Mouse (Mus musculus) limb, embryonic 15.5 days (tissue): ENCODE measurements at regions not wholly inside any gene's neighbourhood (a gene's known extent, or its start where the extent isn't known, plus 50 kb on each side); places are given as distances from the start of the nearest gene placed in this dataset.

Source experiments
- ATAC-seq: fragments of 200-750 bp; cut with Nextera tagmentation; 2 replicates; pipeline ENCODE4 v1.8.0; 2017; ENCODE audit warnings: low read depth, moderate TSS enrichment; ENCODE audit not compliant: insufficient number of reproducible peaks, low FRiP score, low TSS enrichment
- H3K27ac ChIP-seq: fragments of 300-500 bp; sonication (generic); 2 replicates; pipeline ENCODE4 v1.5.1; 2015; ENCODE audit warnings: moderate library complexity, mild to moderate bottlenecking, inconsistent platforms
- H3K27me3 ChIP-seq: fragments of 300-500 bp; sonication (generic); 2 replicates; pipeline ENCODE4 v1.6.1; 2015; ENCODE audit warnings: inconsistent platforms
- H3K36me3 ChIP-seq: fragments of 300-500 bp; sonication (generic); 2 replicates; pipeline ENCODE4 v1.6.1; 2015; ENCODE audit warnings: inconsistent platforms
- H3K4me1 ChIP-seq: fragments of 300-500 bp; sonication (generic); 2 replicates; pipeline ENCODE4 v1.6.1; 2015; ENCODE audit warnings: inconsistent platforms
- H3K4me2 ChIP-seq: fragments of 300-500 bp; sonication (generic); 2 replicates; pipeline ENCODE4 v1.6.1; 2015; ENCODE audit warnings: mild to moderate bottlenecking, inconsistent platforms
- H3K4me3 ChIP-seq: fragments of 300-500 bp; sonication (generic); 2 replicates; pipeline ENCODE4 v1.5.1; 2015; ENCODE audit warnings: mild to moderate bottlenecking, inconsistent platforms
- H3K9ac ChIP-seq: fragments of 300-500 bp; sonication (generic); 2 replicates; pipeline ENCODE4 v1.6.1; 2015; ENCODE audit warnings: inconsistent platforms
- H3K9me3 ChIP-seq: fragments of 300-500 bp; sonication (generic); 2 replicates; pipeline ENCODE4 v1.6.1; 2016; ENCODE audit warnings: inconsistent platforms
- WGBS: fragments of 180-500 bp; shearing (Covaris S2); methylation state at CpG from one replicate; pipeline ENCODE4 v1.1.7; 2015; 5-methylcytosine and 5-hydroxymethylcytosine counted together

DNA sequence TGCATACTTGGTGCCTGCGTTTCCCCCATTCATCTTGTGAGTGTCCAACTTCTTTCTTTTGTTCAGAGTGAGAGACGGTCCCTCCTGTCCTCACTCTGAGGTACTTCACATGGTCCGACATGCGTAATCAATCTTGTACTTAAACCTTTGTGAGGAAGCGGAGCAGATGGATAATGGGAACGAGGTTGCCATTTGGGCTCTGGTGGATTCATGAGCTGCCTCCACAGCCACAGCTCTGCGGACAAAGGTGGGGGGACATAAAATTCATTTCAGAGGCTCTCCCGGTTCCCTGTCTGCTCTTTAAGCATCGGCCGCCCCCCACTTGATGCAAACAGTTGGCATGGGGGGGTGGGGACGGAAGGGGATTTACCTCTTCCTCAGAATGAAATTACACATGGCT lies 454.7 kb downstream of the Sox2 start:
- Histone ChIP-seq H3K27ac (no peak overlapping the region), H3K4me3 (no peak overlapping the region), H3K4me2 (no peak overlapping the region), H3K27me3 (peaks cover 20% of the 10 kb centered on the region; the same call in 1 of the 2 replicates), H3K4me1 (no peaks in the 10 kb centered on the region), H3K36me3 (no peaks in the 10 kb centered on the region), H3K9ac (no peak overlapping the region), H3K9me3 (no peaks in the 10 kb centered on the region)
- no peak for ATAC-seq
- WGBS: 68% methylated on average over 11 of the region's 11 CpGs

DNA sequence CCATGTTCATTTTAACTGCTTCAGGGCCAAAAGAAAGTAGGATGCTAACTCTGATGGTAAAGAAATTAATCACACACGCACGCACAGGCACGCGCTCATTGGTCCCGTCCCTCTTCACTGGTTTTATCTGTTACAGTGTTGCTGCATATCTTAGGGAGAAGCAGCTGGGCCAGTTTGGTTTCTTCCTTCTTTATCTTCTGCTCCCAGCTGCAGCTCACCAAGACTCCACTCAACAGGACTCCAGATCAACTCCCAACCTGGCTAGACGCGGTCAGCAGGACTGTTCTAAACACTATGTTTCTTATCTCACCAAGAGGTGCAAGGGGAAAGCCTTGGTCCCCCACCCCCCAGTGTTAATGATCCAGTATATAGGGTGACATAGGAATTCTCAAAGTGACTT lies 455.9 kb downstream of the Sox2 start:
- no peak overlapping the region for H3K9ac ChIP-seq
- H3K9me3 ChIP-seq: no peaks in the 10 kb centered on the region
- no peaks in the 10 kb centered on the region for H3K36me3 ChIP-seq
- H3K27ac ChIP-seq: no peak overlapping the region
- no peak for ATAC-seq
- H3K4me2 ChIP-seq: no peak overlapping the region
- H3K4me3 ChIP-seq: no peak overlapping the region
- H3K4me1 ChIP-seq: no peaks in the 10 kb centered on the region
- 74% methylated on average over 7 of the region's 7 CpGs for WGBS
- peaks cover 20% of the 10 kb centered on the region; the same call in 1 of the 2 replicates for H3K27me3 ChIP-seq

DNA sequence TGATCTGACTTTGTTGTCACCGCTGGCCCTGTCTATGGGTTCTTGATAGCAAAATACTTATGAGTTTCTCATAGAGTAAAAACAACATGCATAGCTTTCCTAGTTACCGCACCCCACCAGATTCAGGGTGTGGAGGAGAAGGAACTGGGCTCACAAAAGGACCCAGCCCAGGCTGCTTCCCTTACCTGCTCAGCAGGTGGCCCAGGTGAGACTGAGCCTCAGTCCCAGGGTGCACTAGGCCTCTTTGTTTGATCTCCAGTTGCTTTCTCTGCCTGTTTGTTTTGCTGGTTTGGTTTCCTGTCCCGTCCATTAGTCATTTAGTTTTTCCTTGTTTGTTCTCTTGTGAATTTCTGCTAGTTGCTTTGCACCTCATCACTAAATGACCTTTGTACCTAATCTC lies 483.3 kb downstream of the Sox2 start:
- Histone ChIP-seq H3K4me1 (no peaks in the 10 kb centered on the region), H3K4me2 (no peak overlapping the region), H3K27ac (no peak overlapping the region), H3K36me3 (no peaks in the 10 kb centered on the region), H3K9me3 (no peaks in the 10 kb centered on the region), H3K9ac (no peak overlapping the region), H3K4me3 (no peak overlapping the region), H3K27me3 (no peaks in the 10 kb centered on the region)
- 80% methylated on average over 3 of the region's 3 CpGs for WGBS
- ATAC-seq: no peak

GRCm38 (mm10) chr3:35141500-35142220 lies 491.5 kb downstream of the Sox2 start:
- no peak overlapping the region for H3K4me2 ChIP-seq
- no peaks in the 10 kb centered on the region for H3K9me3 ChIP-seq
- H3K4me3 ChIP-seq: no peak overlapping the region
- no peaks in the 10 kb centered on the region for H3K36me3 ChIP-seq
- peaks cover 3% of the 10 kb centered on the region; the same call in 1 of the 2 replicates for H3K4me1 ChIP-seq
- no peaks in the 10 kb centered on the region for H3K27me3 ChIP-seq
- no peak overlapping the region for H3K27ac ChIP-seq
- ATAC-seq: no peak
- WGBS: 53% methylated on average over 11 of the region's 11 CpGs
- no peak overlapping the region for H3K9ac ChIP-seq

- Histone ChIP-seq H3K9ac (no peak overlapping the region), H3K4me1 (peaks cover 3% of the 10 kb centered on the region; the same call in 1 of the 2 replicates), H3K9me3 (no peaks in the 10 kb centered on the region), H3K27me3 (no peaks in the 10 kb centered on the region), H3K36me3 (no peaks in the 10 kb centered on the region), H3K4me3 (no peak overlapping the region), H3K27ac (no peak overlapping the region), H3K4me2 (no peak overlapping the region)
- no peak for ATAC-seq
- 25% methylated on average over 2 of the region's 2 CpGs for WGBS
Observed at GRCm38 (mm10) chr3:35142683-35143082, 492.5 kb downstream of the Sox2 start.

DNA sequence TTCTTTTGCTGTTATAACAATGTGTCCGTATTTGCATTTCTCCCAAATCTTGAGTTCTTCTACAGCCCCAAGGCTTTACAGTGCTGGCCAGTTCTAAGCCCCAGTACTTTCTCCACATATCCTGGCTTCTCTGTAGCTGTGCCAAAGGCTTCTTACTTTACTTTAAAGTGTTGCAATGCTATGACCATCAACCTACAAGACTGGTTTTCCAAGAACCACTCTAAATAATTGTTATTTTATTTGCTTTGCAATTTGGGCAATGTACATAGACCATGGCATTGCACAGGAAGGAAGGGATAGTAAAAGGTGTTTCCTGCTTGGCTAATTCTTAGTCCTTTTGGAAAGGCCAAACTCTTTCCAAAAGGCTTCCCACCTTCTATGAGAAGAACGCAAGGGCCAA lies 495.4 kb downstream of the Sox2 start:
- Histone ChIP-seq H3K4me2 (no peak overlapping the region), H3K4me1 (peaks cover 6% of the 10 kb centered on the region), H3K36me3 (no peaks in the 10 kb centered on the region), H3K9me3 (no peaks in the 10 kb centered on the region), H3K4me3 (no peak overlapping the region), H3K27ac (no peak overlapping the region), H3K9ac (no peak overlapping the region), H3K27me3 (no peaks in the 10 kb centered on the region)
- ATAC-seq: no peak
- 86% methylated on average over 2 of the region's 2 CpGs for WGBS

- H3K4me1 ChIP-seq: peaks cover 6% of the 10 kb centered on the region
- no peak overlapping the region for H3K4me2 ChIP-seq
- no peaks in the 10 kb centered on the region for H3K9me3 ChIP-seq
- 86% methylated on average over 5 of the region's 5 CpGs for WGBS
- no peak overlapping the region for H3K27ac ChIP-seq
- no peak overlapping the region for H3K9ac ChIP-seq
- H3K27me3 ChIP-seq: no peaks in the 10 kb centered on the region
- no peak overlapping the region for H3K4me3 ChIP-seq
- H3K36me3 ChIP-seq: no peaks in the 10 kb centered on the region
- ATAC-seq: no peak
Observed at GRCm38 (mm10) chr3:35146681-35147080, 496.5 kb downstream of the Sox2 start.

GRCm38 (mm10) chr3:35149251-35149691 lies 499.1 kb downstream of the Sox2 start:
- peak overlapping the region; percentile 40; the same call in 1 of the 2 replicates for H3K27ac ChIP-seq
- 54% methylated on average over 12 of the region's 12 CpGs for WGBS

GRCm38 (mm10) chr3:35152191-35152590 lies 502.0 kb downstream of the Sox2 start:
- Histone ChIP-seq H3K4me2 (no peak overlapping the region), H3K27ac (no peak overlapping the region), H3K4me1 (peaks cover 3% of the 10 kb centered on the region; the same call in 1 of the 2 replicates), H3K36me3 (no peaks in the 10 kb centered on the region), H3K4me3 (no peak overlapping the region), H3K27me3 (no peaks in the 10 kb centered on the region), H3K9me3 (no peaks in the 10 kb centered on the region), H3K9ac (no peak overlapping the region)
- 82% methylated on average over 7 of the region's 7 CpGs for WGBS
- ATAC-seq: no peak

More at GRCm38 (mm10) chr3:35149251-35149691, 499.1 kb downstream of the Sox2 start:
- Histone ChIP-seq H3K9ac (no peak overlapping the region), H3K9me3 (no peaks in the 10 kb centered on the region), H3K4me2 (no peak overlapping the region), H3K4me3 (no peak overlapping the region), H3K4me1 (peaks cover 3% of the 10 kb centered on the region; the same call in 1 of the 2 replicates), H3K27me3 (no peaks in the 10 kb centered on the region), H3K36me3 (no peaks in the 10 kb centered on the region)
- ATAC-seq: no peak

- H3K36me3 ChIP-seq: no peaks in the 10 kb centered on the region
- H3K9me3 ChIP-seq: no peaks in the 10 kb centered on the region
- no peak overlapping the region for H3K9ac ChIP-seq
- ATAC-seq: no peak
- no peak overlapping the region for H3K4me3 ChIP-seq
- no peak overlapping the region for H3K4me2 ChIP-seq
- no peak overlapping the region for H3K27ac ChIP-seq
- H3K4me1 ChIP-seq: peaks cover under 1% of the 10 kb centered on the region; the same call in 1 of the 2 replicates
- 60% methylated on average over 6 of the region's 6 CpGs for WGBS
- H3K27me3 ChIP-seq: no peaks in the 10 kb centered on the region
Observed at GRCm38 (mm10) chr3:35154266-35154665, 504.1 kb downstream of the Sox2 start.

DNA sequence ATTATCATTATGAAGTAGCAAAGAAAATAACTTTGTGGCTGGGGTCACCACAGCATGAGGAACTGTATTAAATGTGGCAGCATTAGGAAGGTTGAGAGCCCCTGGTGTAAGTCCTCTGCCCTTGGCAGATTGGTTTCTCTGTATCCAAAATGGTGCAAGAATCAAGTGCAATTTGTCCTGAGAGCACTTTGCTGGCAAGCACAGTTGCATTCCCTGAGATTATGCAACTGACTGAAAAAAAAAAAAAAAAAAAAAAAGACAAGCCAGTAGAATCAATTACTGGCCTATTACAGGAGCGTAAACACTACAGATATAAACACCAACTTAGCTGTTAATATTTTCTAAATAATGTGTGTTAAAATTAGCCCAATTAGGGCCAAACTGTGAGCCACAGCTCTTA lies 518.5 kb downstream of the Sox2 start:
- Histone ChIP-seq H3K4me3 (no peak overlapping the region), H3K9ac (no peak overlapping the region), H3K4me1 (no peaks in the 10 kb centered on the region), H3K27me3 (no peaks in the 10 kb centered on the region), H3K36me3 (no peaks in the 10 kb centered on the region), H3K9me3 (no peaks in the 10 kb centered on the region), H3K4me2 (no peak overlapping the region), H3K27ac (no peak overlapping the region)
- WGBS: 83% methylated on average over 1 of the region's 1 CpGs
- ATAC-seq: no peak

- Histone ChIP-seq H3K9me3 (no peaks in the 10 kb centered on the region), H3K36me3 (no peaks in the 10 kb centered on the region), H3K4me2 (no peak overlapping the region), H3K27ac (no peak overlapping the region), H3K9ac (no peak overlapping the region), H3K4me3 (no peak overlapping the region), H3K4me1 (no peaks in the 10 kb centered on the region), H3K27me3 (no peaks in the 10 kb centered on the region)
- ATAC-seq: no peak
- 91% methylated on average over 12 of the region's 12 CpGs for WGBS
Observed at GRCm38 (mm10) chr3:35178759-35179440, 528.7 kb downstream of the Sox2 start.
